Mouse (Mus musculus): ENCODE measurements around the gene Tmprss3. TPM values are rescaled to one million over a fixed set of nuclear protein-coding genes. Genes with fewer than 3 reads are reported as not detected.

Gene Tmprss3
- polyA plus RNA-seq, 1 experiment from 2014 or later = 0.43 TPM

DNA sequence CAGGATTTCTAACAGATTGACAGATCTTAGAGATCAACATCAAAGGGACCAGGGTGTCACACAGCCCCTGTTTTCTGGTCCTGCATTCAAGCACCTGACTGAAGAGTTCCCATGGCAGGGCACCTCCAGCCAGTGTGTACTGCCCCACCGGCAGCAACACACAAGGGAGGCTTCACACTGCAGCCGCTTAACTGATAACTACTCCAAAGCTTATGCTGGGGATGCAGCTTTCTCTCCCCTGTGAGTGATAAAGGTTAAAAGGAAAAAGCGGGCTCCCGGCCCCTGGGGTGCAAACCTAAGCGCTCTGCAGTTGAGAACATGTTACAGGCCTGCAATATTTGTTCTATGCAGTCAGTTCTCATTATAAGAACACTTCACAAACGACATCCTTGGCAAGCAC lies 33.0 kb upstream of the Tmprss3 start:
- Histone ChIP-seq H3K4me1 (ENCODE audit: control insufficient read depth, insufficient read depth, low read length) (no peaks in the 10 kb centered on the region), H3K36me3 (ENCODE audit: control insufficient read depth, insufficient read depth, low read length) (no peaks in the 10 kb centered on the region), H3K27me3 (ENCODE audit: control insufficient read depth, insufficient read depth, low read length) (no peaks in the 10 kb centered on the region), H3K9me3 (ENCODE audit: control insufficient read depth, low read depth, low read length) (no peaks in the 10 kb centered on the region), H3K4me2 (replicated peaks; ENCODE audit: low read depth, low read length) (no peak overlapping the region), H3K9ac (replicated peaks; ENCODE audit: low read depth, low read length) (no peak overlapping the region), H3K4me3 (ENCODE audit: low read depth, low read length) (no peak overlapping the region), H3K27ac (ENCODE audit: low read length) (no peak overlapping the region)
- WGBS = 57% methylated on average over 6 of the region's 6 CpGs
- no peak for ATAC-seq (ENCODE audit: insufficient number of reproducible peaks, insufficient read depth, low FRiP score, low read depth)

DNA sequence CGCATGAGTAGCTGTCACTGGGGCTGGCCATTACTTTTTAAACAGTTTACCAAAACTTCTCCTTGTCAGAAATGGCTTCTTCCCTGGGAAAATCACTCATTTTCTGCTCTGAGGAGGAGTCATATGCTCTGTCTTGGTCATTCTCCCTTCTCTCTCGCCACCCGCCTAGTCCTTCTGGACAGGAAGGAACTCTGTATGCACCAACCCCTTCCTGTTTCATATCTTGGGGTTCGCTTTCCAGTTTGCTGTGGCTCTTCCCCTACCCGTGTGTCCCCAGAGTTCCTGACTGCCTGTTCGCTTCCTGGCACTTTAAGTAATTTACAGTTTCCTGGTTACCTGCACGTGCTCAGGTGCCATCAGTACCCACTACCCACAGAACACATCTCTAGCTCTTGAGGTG lies 28.2 kb upstream of the Tmprss3 start:
- no peaks in the 10 kb centered on the region for H3K27me3 ChIP-seq (ENCODE audit: control insufficient read depth, insufficient read depth, low read length)
- peaks cover 5% of the 10 kb centered on the region; the same call in 1 of the 2 replicates for H3K4me1 ChIP-seq (ENCODE audit: control insufficient read depth, insufficient read depth, low read length)
- no peaks in the 10 kb centered on the region for H3K9me3 ChIP-seq (ENCODE audit: control insufficient read depth, low read depth, low read length)
- H3K4me2 ChIP-seq (replicated peaks; ENCODE audit: low read depth, low read length) = no peak overlapping the region
- no peak overlapping the region for H3K4me3 ChIP-seq (ENCODE audit: low read depth, low read length)
- H3K27ac ChIP-seq (ENCODE audit: low read length) = no peak overlapping the region
- no peak overlapping the region for H3K9ac ChIP-seq (replicated peaks; ENCODE audit: low read depth, low read length)
- H3K36me3 ChIP-seq (ENCODE audit: control insufficient read depth, insufficient read depth, low read length) = no peaks in the 10 kb centered on the region
- ATAC-seq (ENCODE audit: insufficient number of reproducible peaks, insufficient read depth, low FRiP score, low read depth) = no peak
- 82% methylated on average over 7 of the region's 7 CpGs for WGBS

DNA sequence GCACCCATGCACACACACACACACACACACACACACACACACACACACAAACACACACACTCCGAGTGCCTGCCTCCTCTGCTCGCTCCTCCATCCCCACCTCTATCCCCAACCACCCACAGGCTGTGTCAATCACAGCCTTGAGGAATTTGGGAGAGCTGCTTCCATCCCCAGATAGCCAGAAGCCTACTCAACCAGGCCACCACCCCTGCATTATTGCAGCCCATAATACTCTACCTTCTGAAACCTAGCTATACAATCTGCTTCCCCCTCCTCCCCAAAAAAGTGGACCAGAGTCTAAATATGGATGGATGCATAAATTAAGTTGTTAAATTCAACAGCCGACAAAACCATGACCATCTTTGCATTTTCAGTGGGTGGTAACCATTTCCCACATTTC lies 27.6 kb upstream of the Tmprss3 start:
- H3K4me1 ChIP-seq (ENCODE audit: control insufficient read depth, insufficient read depth, low read length) = peaks cover 5% of the 10 kb centered on the region; the same call in 1 of the 2 replicates
- H3K4me3 ChIP-seq (ENCODE audit: low read depth, low read length) = no peak overlapping the region
- H3K4me2 ChIP-seq (replicated peaks; ENCODE audit: low read depth, low read length) = no peak overlapping the region
- H3K27me3 ChIP-seq (ENCODE audit: control insufficient read depth, insufficient read depth, low read length) = no peaks in the 10 kb centered on the region
- no peaks in the 10 kb centered on the region for H3K9me3 ChIP-seq (ENCODE audit: control insufficient read depth, low read depth, low read length)
- no peak overlapping the region for H3K9ac ChIP-seq (replicated peaks; ENCODE audit: low read depth, low read length)
- H3K27ac ChIP-seq (ENCODE audit: low read length) = no peak overlapping the region
- no peaks in the 10 kb centered on the region for H3K36me3 ChIP-seq (ENCODE audit: control insufficient read depth, insufficient read depth, low read length)
- no peak for ATAC-seq (ENCODE audit: insufficient number of reproducible peaks, insufficient read depth, low FRiP score, low read depth)
- WGBS = 70% methylated on average over 3 of the region's 3 CpGs

DNA sequence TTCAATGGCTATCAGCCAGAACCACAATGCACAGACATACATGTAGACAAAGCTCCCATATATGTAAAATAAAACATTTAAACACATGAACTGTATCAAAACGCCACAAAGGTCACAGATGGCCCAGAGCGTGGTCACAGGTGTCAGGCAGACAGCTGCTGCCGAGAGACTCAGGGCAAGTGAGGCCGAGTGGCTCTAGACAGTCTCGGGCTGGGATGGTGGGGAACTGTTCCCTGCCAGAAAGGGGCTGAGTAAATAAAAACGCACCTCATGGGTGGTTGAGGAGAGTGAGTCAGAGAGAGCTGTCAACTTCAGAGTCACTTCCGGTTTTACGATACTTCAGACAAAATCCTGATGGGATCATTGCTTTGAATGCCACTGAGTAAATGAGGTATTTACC lies 25.8 kb upstream of the Tmprss3 start:
- Histone ChIP-seq H3K27ac (ENCODE audit: low read length) (no peak overlapping the region), H3K4me1 (ENCODE audit: control insufficient read depth, insufficient read depth, low read length) (peaks cover 5% of the 10 kb centered on the region; the same call in 1 of the 2 replicates), H3K36me3 (ENCODE audit: control insufficient read depth, insufficient read depth, low read length) (no peaks in the 10 kb centered on the region), H3K9ac (replicated peaks; ENCODE audit: low read depth, low read length) (no peak overlapping the region), H3K27me3 (ENCODE audit: control insufficient read depth, insufficient read depth, low read length) (no peaks in the 10 kb centered on the region), H3K4me3 (ENCODE audit: low read depth, low read length) (no peak overlapping the region), H3K9me3 (ENCODE audit: control insufficient read depth, low read depth, low read length) (no peaks in the 10 kb centered on the region), H3K4me2 (replicated peaks; ENCODE audit: low read depth, low read length) (no peak overlapping the region)
- 76% methylated on average over 8 of the region's 8 CpGs for WGBS
- ATAC-seq (ENCODE audit: insufficient number of reproducible peaks, insufficient read depth, low FRiP score, low read depth) = no peak

DNA sequence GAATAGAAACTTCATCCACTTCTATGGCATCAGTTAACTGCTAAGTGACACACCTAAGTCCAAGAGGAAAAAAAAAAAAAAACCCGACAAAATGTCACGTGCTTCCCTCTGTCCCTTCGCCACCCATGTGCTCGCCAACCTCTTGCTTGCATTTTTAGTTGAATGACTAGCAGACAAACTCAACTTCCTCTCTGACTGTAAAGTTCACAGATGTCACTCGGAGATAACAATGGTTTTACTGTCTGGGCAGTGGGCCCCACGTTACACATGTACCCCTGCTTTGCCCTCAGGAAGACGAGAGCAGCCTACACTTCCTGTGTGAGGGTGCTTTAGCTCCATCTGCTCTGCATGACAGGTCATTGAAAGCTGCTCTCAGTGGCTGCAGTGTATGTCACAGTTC lies 25.1 kb upstream of the Tmprss3 start:
- no peak for ATAC-seq (ENCODE audit: insufficient number of reproducible peaks, insufficient read depth, low FRiP score, low read depth)
- no peak overlapping the region for H3K4me3 ChIP-seq (ENCODE audit: low read depth, low read length)
- WGBS = 70% methylated on average over 7 of the region's 7 CpGs
- no peaks in the 10 kb centered on the region for H3K9me3 ChIP-seq (ENCODE audit: control insufficient read depth, low read depth, low read length)
- no peak overlapping the region for H3K27ac ChIP-seq (ENCODE audit: low read length)
- H3K4me2 ChIP-seq (replicated peaks; ENCODE audit: low read depth, low read length) = no peak overlapping the region
- H3K27me3 ChIP-seq (ENCODE audit: control insufficient read depth, insufficient read depth, low read length) = no peaks in the 10 kb centered on the region
- no peak overlapping the region for H3K9ac ChIP-seq (replicated peaks; ENCODE audit: low read depth, low read length)
- no peaks in the 10 kb centered on the region for H3K36me3 ChIP-seq (ENCODE audit: control insufficient read depth, insufficient read depth, low read length)
- H3K4me1 ChIP-seq (ENCODE audit: control insufficient read depth, insufficient read depth, low read length) = peaks cover 5% of the 10 kb centered on the region; the same call in 1 of the 2 replicates

DNA sequence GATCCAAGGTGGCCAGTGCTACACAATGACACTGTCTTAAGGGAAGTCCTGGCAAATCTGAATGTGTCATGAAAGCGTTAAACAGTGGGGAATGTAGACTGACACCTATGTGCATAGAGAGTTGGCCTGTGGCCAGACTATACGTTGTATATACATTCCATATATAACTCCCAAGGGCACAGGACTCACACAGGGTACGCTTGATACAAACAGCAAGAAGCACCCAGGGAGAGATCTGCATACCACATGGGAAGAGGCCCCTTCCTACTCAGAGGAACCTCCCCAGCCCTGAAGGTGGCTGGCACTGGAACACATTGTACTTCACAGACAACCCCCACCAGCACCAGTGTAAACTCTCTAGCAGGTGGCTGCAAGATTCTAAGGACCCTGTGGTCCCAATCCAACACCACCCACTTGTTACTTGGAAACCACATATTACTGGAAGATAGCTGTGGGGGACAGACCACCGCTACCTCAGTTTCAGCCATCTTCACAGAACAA lies 24.1 kb upstream of the Tmprss3 start:
- peak; percentile 42 for ATAC-seq (ENCODE audit: insufficient number of reproducible peaks, insufficient read depth, low FRiP score, low read depth)
- 45% methylated on average over 4 of the region's 4 CpGs for WGBS

DNA sequence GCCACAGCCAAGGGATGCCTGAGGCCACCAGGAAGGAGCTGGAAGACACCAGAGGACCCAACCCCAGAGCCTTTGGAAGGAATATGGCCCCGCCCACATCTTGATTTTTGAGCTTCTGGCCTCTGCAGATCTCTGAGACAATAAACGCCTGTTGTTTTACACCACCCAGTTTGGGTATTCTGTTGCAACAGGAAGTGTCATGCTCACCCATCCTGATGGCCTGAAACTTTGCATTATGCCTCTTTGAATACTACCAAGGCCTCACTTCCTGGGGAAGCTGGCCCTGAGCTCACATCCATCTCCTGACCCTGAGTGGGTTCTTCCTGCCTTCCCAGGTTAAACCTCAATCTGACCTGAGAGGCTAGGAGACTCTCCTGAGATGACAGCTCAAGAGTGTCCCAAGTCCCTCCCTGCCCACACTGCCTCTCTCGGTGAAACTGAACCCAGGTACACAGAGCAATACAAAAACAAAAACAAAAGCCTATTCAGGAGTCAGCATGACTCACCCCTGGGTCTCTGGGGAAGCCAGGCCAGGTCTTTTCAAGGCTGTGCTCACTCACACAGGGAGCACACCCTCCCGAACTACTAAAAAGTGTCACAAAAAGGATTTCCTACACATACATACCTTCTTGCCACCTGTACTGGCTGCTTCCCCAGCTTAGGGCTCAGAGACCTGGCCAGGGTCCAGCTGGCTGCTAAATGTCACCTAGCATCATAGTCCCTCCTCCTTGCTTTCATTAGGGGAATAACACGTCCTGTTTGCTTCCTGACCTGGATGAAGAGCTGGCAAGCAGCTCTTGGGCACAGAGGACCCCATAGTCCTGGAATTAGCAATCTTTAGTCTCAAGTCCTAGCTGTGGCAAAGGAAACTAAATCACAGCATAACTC lies 17.5 kb upstream of the Tmprss3 start:
- H3K9me3 ChIP-seq (ENCODE audit: control insufficient read depth, low read depth, low read length) = no peaks in the 10 kb centered on the region
- no peak overlapping the region for H3K4me2 ChIP-seq (replicated peaks; ENCODE audit: low read depth, low read length)
- no peaks in the 10 kb centered on the region for H3K4me1 ChIP-seq (ENCODE audit: control insufficient read depth, insufficient read depth, low read length)
- no peaks in the 10 kb centered on the region for H3K36me3 ChIP-seq (ENCODE audit: control insufficient read depth, insufficient read depth, low read length)
- ATAC-seq (ENCODE audit: insufficient number of reproducible peaks, insufficient read depth, low FRiP score, low read depth) = 0 out of 2 replicates have a peak, but pooled peaks have one; percentile 23
- H3K4me3 ChIP-seq (ENCODE audit: low read depth, low read length) = no peak overlapping the region
- H3K9ac ChIP-seq (replicated peaks; ENCODE audit: low read depth, low read length) = no peak overlapping the region
- 47% methylated on average over 5 of the region's 5 CpGs for WGBS
- no peaks in the 10 kb centered on the region for H3K27me3 ChIP-seq (ENCODE audit: control insufficient read depth, insufficient read depth, low read length)
- no peak overlapping the region for H3K27ac ChIP-seq (ENCODE audit: low read length)

More for the DNA sequence above, 24.1 kb upstream of the Tmprss3 start:
- Histone ChIP-seq H3K27me3 (ENCODE audit: control insufficient read depth, insufficient read depth, low read length) (no peaks in the 10 kb centered on the region), H3K36me3 (ENCODE audit: control insufficient read depth, insufficient read depth, low read length) (no peaks in the 10 kb centered on the region), H3K9ac (replicated peaks; ENCODE audit: low read depth, low read length) (no peak overlapping the region), H3K27ac (ENCODE audit: low read length) (no peak overlapping the region), H3K4me3 (ENCODE audit: low read depth, low read length) (no peak overlapping the region), H3K9me3 (ENCODE audit: control insufficient read depth, low read depth, low read length) (no peaks in the 10 kb centered on the region), H3K4me2 (replicated peaks; ENCODE audit: low read depth, low read length) (no peak overlapping the region), H3K4me1 (ENCODE audit: control insufficient read depth, insufficient read depth, low read length) (peaks cover 5% of the 10 kb centered on the region; the same call in 1 of the 2 replicates)

DNA sequence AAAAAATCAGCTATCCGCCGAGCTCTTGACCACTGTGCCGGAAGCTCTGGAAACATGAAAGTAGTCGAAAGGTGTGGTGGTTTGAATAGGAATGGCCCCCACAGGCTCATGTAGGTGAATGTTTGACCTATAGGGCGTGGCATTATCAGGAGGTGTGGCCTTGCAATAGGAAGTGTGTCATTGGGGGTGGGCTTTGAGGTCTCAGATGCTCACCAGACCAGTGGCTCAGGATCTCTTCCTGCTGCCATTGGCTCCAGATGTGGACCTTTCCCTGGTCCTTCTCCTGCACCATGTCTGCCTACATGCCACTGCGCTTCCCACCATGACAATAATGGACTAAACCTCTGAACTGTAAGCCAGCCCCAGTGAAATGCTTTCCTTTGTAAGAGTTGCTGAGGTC lies 13.1 kb upstream of the Tmprss3 start:
- no peaks in the 10 kb centered on the region for H3K27me3 ChIP-seq (ENCODE audit: control insufficient read depth, insufficient read depth, low read length)
- no peak overlapping the region for H3K4me2 ChIP-seq (replicated peaks; ENCODE audit: low read depth, low read length)
- H3K4me3 ChIP-seq (ENCODE audit: low read depth, low read length) = no peak overlapping the region
- no peak for ATAC-seq (ENCODE audit: insufficient number of reproducible peaks, insufficient read depth, low FRiP score, low read depth)
- no peak overlapping the region for H3K9ac ChIP-seq (replicated peaks; ENCODE audit: low read depth, low read length)
- H3K4me1 ChIP-seq (ENCODE audit: control insufficient read depth, insufficient read depth, low read length) = no peaks in the 10 kb centered on the region
- no peaks in the 10 kb centered on the region for H3K9me3 ChIP-seq (ENCODE audit: control insufficient read depth, low read depth, low read length)
- WGBS = 81% methylated on average over 6 of the region's 6 CpGs
- no peaks in the 10 kb centered on the region for H3K36me3 ChIP-seq (ENCODE audit: control insufficient read depth, insufficient read depth, low read length)
- H3K27ac ChIP-seq (ENCODE audit: low read length) = no peak overlapping the region

All from stomach, embryonic 14.5 days (tissue).